ENCODE assay signal across 19 mouse cellular contexts in the genomic region with DNA sequence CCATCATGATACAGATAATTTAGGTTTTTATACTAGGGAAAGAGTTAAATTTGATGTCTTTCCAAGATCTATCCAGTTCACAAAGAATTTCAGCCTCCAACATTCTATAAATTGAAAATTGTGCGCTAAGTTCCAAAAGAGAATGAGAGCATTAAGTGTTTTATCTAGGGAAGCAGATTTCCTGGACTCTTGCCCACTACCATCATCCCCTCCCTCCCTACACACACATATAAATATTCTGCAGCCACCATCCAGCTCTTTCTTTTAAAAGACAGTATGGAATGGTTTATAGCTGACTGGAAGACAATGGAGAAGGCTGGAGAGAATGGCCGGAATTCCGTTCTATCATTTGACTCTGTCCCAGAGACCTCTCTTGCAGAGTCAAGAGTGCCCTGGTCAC.
DNase-seq lines count a peak whose midpoint lies in the region; ATAC-seq and TF ChIP-seq lines count a peak whose summit lies in the region.
"Had no signal": no experiment of that assay in that cellular context is flagged by ENCODE, and none has a peak within 500 bp of the region (broad histone marks: within the 10 kb centered on the region; RNA-seq: fewer than 3 reads in every experiment).

No protein-coding gene starts in this region.

- no peak for TF ChIP-seq EP300 in lung, postnatal 0 days (IDR thresholded peaks at IDR 0.05)

- TF ChIP-seq CTCF in lung, postnatal 0 days (IDR thresholded peaks at IDR 0.05), result no peak

- no peaks in the 10 kb centered on the region for H3K9me3 ChIP-seq in heart, embryonic 13.5 days
- H3K9me3 ChIP-seq in kidney, embryonic 16.5 days (ENCODE audit: low read length), result no peaks in the 10 kb centered on the region
- no peaks in the 10 kb centered on the region for H3K9me3 ChIP-seq in lung, postnatal 0 days (ENCODE audit: low read length)
- H3K9me3 ChIP-seq in limb, embryonic 14.5 days (ENCODE audit: control insufficient read depth, low read length), result no peaks in the 10 kb centered on the region
- H3K9me3 ChIP-seq: hindbrain, embryonic 12.5 days; limb, embryonic 12.5 days; midbrain, embryonic 15.5 days had no signal

- H3K27me3 ChIP-seq in heart, embryonic 13.5 days (replicated peaks), result no peaks in the 10 kb centered on the region
- H3K27me3 ChIP-seq in kidney, embryonic 16.5 days (ENCODE audit: insufficient read depth, low read length), result no peaks in the 10 kb centered on the region
- H3K27me3 ChIP-seq in lung, postnatal 0 days (replicated peaks; ENCODE audit: insufficient read depth, low read length), result no peaks in the 10 kb centered on the region
- H3K27me3 ChIP-seq in limb, embryonic 14.5 days (ENCODE audit: control insufficient read depth, insufficient read depth, low read length), result no peaks in the 10 kb centered on the region
- H3K27me3 ChIP-seq: hindbrain, embryonic 12.5 days; limb, embryonic 12.5 days; midbrain, embryonic 15.5 days had no signal

- H3K36me3 ChIP-seq in heart, embryonic 13.5 days, result no peaks in the 10 kb centered on the region
- no peaks in the 10 kb centered on the region for H3K36me3 ChIP-seq in kidney, embryonic 16.5 days (ENCODE audit: insufficient read depth, low read length)
- no peaks in the 10 kb centered on the region for H3K36me3 ChIP-seq in lung, postnatal 0 days (ENCODE audit: insufficient read depth, low read length)
- H3K36me3 ChIP-seq in limb, embryonic 14.5 days (ENCODE audit: control insufficient read depth, insufficient read depth, low read length), result no peaks in the 10 kb centered on the region
- H3K36me3 ChIP-seq: hindbrain, embryonic 12.5 days; limb, embryonic 12.5 days; midbrain, embryonic 15.5 days had no signal

- WGBS in heart, embryonic 13.5 days, result 34% methylated on average over 3 of the region's 3 CpGs
- 63% methylated on average over 3 of the region's 3 CpGs for WGBS in kidney, embryonic 16.5 days
- 51% methylated on average over 3 of the region's 3 CpGs for WGBS in lung, postnatal 0 days
- WGBS in limb, embryonic 14.5 days, result 71% methylated on average over 3 of the region's 3 CpGs

- no peak for DNase-seq in heart, adult 18-20 months
- DNase-seq in kidney, adult 8-10 months, result no peak
- no peak for DNase-seq in lung, postnatal 0 days (ENCODE audit: low spot score)
- DNase-seq in lung, postnatal 36 days, result no peak
- DNase-seq in limb, embryonic 14.5 days (ENCODE audit: low spot score), result peak; percentile 83
- no peak for DNase-seq in left cerebral cortex, adult 9 months (ENCODE audit: low spot score in 2 of 2)
- DNase-seq: adrenal gland, postnatal 36 days; cerebellum, adult 9-10 months; forebrain, postnatal 0 days; gastrocnemius, postnatal 14 days; heart, postnatal 14 days; kidney, adult 9 months had no signal

- H3K27ac ChIP-seq in heart, embryonic 13.5 days (replicated peaks), result peak overlapping the region; percentile 78
- H3K27ac ChIP-seq in kidney, embryonic 16.5 days (ENCODE audit: low read length), result peak overlapping the region; percentile 65
- no peak overlapping the region for H3K27ac ChIP-seq in lung, postnatal 0 days (ENCODE audit: low read length)
- 0 out of 2 replicates have a peak overlapping the region, but pooled peaks have one; percentile 1 for H3K27ac ChIP-seq in limb, embryonic 14.5 days (replicated peaks; ENCODE audit: low read depth, low read length)
- H3K27ac ChIP-seq: hindbrain, embryonic 12.5 days; limb, embryonic 12.5 days; liver, embryonic 14.5 days; midbrain, embryonic 15.5 days had no signal

- ATAC-seq in heart, embryonic 13.5 days (ENCODE audit: extremely low read depth, insufficient number of reproducible peaks, low FRiP score, low TSS enrichment), result no peak
- ATAC-seq in kidney, embryonic 16.5 days (ENCODE audit: low FRiP score, low TSS enrichment), result 0 out of 2 replicates have a peak, but pooled peaks have one; percentile 27
- peak; percentile 32; the same call in 1 of the 2 replicates for ATAC-seq in lung, postnatal 0 days
- ATAC-seq in limb, embryonic 14.5 days (ENCODE audit: low FRiP score, low read depth), result 0 out of 2 replicates have a peak, but pooled peaks have one; percentile 23
- ATAC-seq: CD4-positive, CD25-positive, alpha-beta regulatory T cell, adult 4 months; forebrain, postnatal 0 days; midbrain, embryonic 15.5 days had no signal

- H3K4me3 ChIP-seq in heart, embryonic 13.5 days, result no peak overlapping the region
- H3K4me3 ChIP-seq in kidney, embryonic 16.5 days (ENCODE audit: low read length), result no peak overlapping the region
- H3K4me3 ChIP-seq in lung, postnatal 0 days (ENCODE audit: low read depth, low read length), result no peak overlapping the region
- H3K4me3 ChIP-seq in limb, embryonic 14.5 days (replicated peaks; ENCODE audit: low read length), result no peak overlapping the region
- H3K4me3 ChIP-seq: hindbrain, embryonic 12.5 days; limb, embryonic 12.5 days; midbrain, embryonic 15.5 days had no signal

- H3K4me2 ChIP-seq in heart, embryonic 13.5 days, result peak overlapping the region; percentile 11; the same call in 1 of the 2 replicates
- H3K4me2 ChIP-seq in kidney, embryonic 16.5 days (replicated peaks; ENCODE audit: low read depth, low read length), result no peak overlapping the region
- no peak overlapping the region for H3K4me2 ChIP-seq in lung, postnatal 0 days (replicated peaks; ENCODE audit: low read depth, low read length)
- H3K4me2 ChIP-seq in limb, embryonic 14.5 days (replicated peaks; ENCODE audit: low read depth, low read length, severe bottlenecking), result no peak overlapping the region
- H3K4me2 ChIP-seq: hindbrain, embryonic 12.5 days; limb, embryonic 12.5 days; midbrain, embryonic 15.5 days had no signal

- no peak overlapping the region for H3K9ac ChIP-seq in heart, embryonic 13.5 days
- H3K9ac ChIP-seq in kidney, embryonic 16.5 days (replicated peaks; ENCODE audit: low read length), result no peak overlapping the region
- no peak overlapping the region for H3K9ac ChIP-seq in lung, postnatal 0 days (replicated peaks; ENCODE audit: low read depth)
- H3K9ac ChIP-seq in limb, embryonic 14.5 days (ENCODE audit: low read depth, low read length, severe bottlenecking), result no peak overlapping the region
- H3K9ac ChIP-seq: forebrain, postnatal 0 days; hindbrain, embryonic 12.5 days; limb, embryonic 12.5 days; liver, embryonic 14.5 days; midbrain, embryonic 15.5 days had no signal

- TF ChIP-seq POLR2A in limb, embryonic 14.5 days (IDR thresholded peaks at IDR 0.05; ENCODE audit: borderline replicate concordance, extremely low read depth, insufficient read depth, insufficient read length), result no peak

- peaks cover 20% of the 10 kb centered on the region for H3K4me1 ChIP-seq in heart, embryonic 13.5 days
- peaks cover 4% of the 10 kb centered on the region; the same call in 1 of the 2 replicates for H3K4me1 ChIP-seq in kidney, embryonic 16.5 days (ENCODE audit: insufficient read depth, low read length)
- H3K4me1 ChIP-seq in lung, postnatal 0 days (ENCODE audit: insufficient read depth, low read depth, low read length), result no peaks in the 10 kb centered on the region
- H3K4me1 ChIP-seq in limb, embryonic 14.5 days (ENCODE audit: control insufficient read depth, insufficient read depth, low read length), result peaks cover 7% of the 10 kb centered on the region; the same call in 1 of the 2 replicates
- H3K4me1 ChIP-seq: hindbrain, embryonic 12.5 days; limb, embryonic 12.5 days; midbrain, embryonic 15.5 days had no signal
